Mouse (Mus musculus) adrenal gland, adult 10 weeks (tissue): ENCODE measurements around the gene Prss58. TPM values are rescaled to one million over a fixed set of nuclear protein-coding genes. Genes with fewer than 3 reads are reported as not detected.

Source experiments
- polyA plus RNA-seq: library from polyadenylated mRNA; stranded (reverse); fragments of 350-450 nt; fragmentation: Illumina TruSeq; extraction: RNeasy Lipid Tissue Mini Kit (QIAGEN cat#74804); gene quantifications from one replicate; pipeline ENCODE4 v1.2.3, GENCODE M21; 2014; ENCODE audit warnings: low read depth, low replicate concordance

The Prss58 gene
- not detected for polyA plus RNA-seq

DNA sequence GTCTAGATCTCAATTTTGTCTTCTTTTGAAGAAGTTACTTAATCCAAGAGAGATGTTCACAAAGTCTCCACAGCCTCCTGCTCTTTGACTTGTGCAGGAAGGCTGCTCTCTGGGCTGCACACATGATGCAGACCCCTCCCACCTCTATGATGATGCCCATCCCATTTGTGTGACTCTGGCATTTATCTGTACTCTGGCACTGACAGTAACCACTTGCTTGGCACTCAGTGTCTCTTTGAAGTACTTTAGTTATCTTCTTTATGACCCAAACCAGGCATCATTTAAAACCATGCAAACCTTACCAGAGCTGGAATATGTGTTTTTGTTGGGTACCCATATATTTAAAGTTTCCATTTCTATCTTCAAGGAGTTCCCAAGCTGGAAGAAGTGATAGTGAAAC lies at the start of gene Prss58:
Gene Prss58, minus strand, starts transcription at position 101 of the 400 bp plus-strand sequence.

DNA sequence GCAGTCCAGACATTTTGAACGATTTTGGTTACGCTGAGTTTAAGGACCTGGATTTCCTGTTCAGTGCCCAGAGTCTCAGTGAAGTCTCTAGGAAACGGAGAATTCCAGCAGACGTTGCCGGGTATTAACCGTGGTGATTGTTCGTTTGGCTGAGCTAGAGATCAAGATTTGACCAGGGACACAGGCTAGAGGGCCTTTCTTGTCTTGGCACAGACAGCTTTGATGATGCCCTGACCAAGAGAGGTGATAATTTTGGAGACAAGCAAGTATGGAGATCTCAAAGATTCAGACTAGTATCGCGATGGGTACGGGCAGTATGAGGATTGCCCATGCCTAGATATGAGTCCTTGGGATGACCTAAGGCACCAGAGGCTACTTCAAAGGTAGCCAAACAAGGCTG lies 40.3 kb upstream of the Prss58 start, which contains the start of gene 1700074P13Rik:
Gene 1700074P13Rik, minus strand, starts transcription at position 101 of the 400 bp plus-strand sequence.

DNA sequence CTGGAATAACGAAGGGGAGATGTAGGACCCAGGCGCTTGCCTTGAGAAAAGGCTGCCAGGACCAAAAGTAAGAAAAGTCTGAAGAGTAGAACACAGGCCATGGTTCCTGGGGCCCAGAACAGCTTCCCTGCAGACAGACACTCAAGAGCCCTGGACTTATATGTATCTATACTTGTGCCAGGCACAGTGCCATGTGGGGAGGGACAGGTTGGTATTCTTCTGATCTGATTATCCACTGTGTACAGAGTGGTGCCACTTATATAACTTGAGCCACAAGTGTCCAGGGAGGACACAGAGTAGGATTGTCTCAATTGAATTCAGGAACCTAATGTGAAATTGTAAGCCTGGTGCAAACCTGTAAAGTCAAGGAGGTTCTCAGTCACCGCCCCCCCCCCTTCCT lies 12.8 kb downstream of the Prss58 start, which contains the start of gene Moxd2:
Gene Moxd2, minus strand, starts transcription at position 101 of the 400 bp plus-strand sequence.

Other genes with a start within 250 kb of the Prss58 start
- not detected for gene Moxd2, start 12.9 kb downstream of the Prss58 start, polyA plus RNA-seq
- not detected for gene 1700074P13Rik, start 40.2 kb upstream of the Prss58 start, polyA plus RNA-seq
- not detected for gene Gm4744, start 51.5 kb upstream of the Prss58 start, polyA plus RNA-seq
- not detected for gene 1810009J06Rik, start 64.4 kb upstream of the Prss58 start, polyA plus RNA-seq
- not detected for gene Gm2663, start 99.1 kb upstream of the Prss58 start, polyA plus RNA-seq
- gene 2210010C04Rik, start 135.1 kb upstream of the Prss58 start, polyA plus RNA-seq: 0.52 TPM